Mouse (Mus musculus): ENCODE results near the gene Tmem184c. TPM values are rescaled to one million over a fixed set of nuclear protein-coding genes. Genes with fewer than 3 reads are reported as not detected.

Tmem184c gene
- polyA plus RNA-seq, 1 experiment from 2014 or later: 13.2 TPM

DNA sequence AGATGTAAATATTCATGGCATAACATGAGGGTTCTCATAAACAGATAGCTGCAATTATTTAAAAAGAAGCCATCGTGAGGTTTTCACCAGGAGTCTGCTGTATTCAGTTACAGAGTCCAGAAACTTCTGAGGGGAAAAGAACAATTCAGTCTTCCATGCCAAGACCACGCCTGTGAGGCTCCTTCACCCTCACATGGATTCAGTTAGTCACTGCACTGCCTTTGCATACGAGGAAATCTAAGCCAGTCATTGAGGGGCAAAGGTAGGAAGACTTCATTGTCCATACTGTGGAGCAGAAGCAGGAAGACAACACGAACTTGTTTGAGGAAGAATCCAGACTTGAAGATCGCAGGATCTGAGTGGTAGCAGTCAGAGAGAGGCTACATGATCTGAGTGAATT lies 23.5 kb upstream of the Tmem184c start:
- no peak for DNase-seq (ENCODE audit: low spot score)
- Histone ChIP-seq H3K27me3 (replicated peaks; ENCODE audit: insufficient read depth, low read length) (no peaks in the 10 kb centered on the region), H3K4me2 (replicated peaks; ENCODE audit: low read depth, low read length) (no peak overlapping the region), H3K9me3 (ENCODE audit: low read length) (no peaks in the 10 kb centered on the region), H3K36me3 (ENCODE audit: insufficient read depth, low read length) (no peaks in the 10 kb centered on the region), H3K4me1 (ENCODE audit: insufficient read depth, low read depth, low read length) (no peaks in the 10 kb centered on the region; the same call in 1 of the 2 replicates), H3K27ac (ENCODE audit: low read length) (no peak overlapping the region), H3K9ac (replicated peaks; ENCODE audit: low read depth) (no peak overlapping the region), H3K4me3 (ENCODE audit: low read depth, low read length) (no peak overlapping the region)
- 57% methylated on average over 5 of the region's 5 CpGs for WGBS
- TF ChIP-seq EP300 (IDR thresholded peaks at IDR 0.05) (no peak), CTCF (IDR thresholded peaks at IDR 0.05) (no peak)
- ATAC-seq: no peak

DNA sequence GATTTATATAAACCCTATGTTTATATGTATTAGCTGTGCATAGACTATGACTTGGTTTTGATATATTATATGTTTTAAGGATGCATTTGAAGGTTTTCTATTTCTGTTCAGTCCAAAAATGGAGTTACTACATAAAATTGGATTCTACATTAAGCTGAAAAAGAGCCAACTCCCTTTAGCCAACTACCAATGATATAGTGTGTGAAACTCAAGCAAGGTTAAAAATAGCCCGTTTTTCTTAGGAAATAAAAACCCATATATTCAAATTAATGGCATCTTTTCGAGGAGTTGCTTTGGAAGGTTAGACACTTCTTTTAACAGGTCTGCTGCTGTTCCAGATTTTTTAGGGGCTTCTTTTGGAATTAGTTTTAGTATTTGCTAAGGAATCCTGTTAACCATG lies 22.7 kb upstream of the Tmem184c start:
- Histone ChIP-seq H3K4me2 (replicated peaks; ENCODE audit: low read depth, low read length) (no peak overlapping the region), H3K36me3 (ENCODE audit: insufficient read depth, low read length) (no peaks in the 10 kb centered on the region), H3K9me3 (ENCODE audit: low read length) (no peaks in the 10 kb centered on the region), H3K9ac (replicated peaks; ENCODE audit: low read depth) (no peak overlapping the region), H3K27ac (ENCODE audit: low read length) (no peak overlapping the region), H3K27me3 (replicated peaks; ENCODE audit: insufficient read depth, low read length) (no peaks in the 10 kb centered on the region), H3K4me3 (ENCODE audit: low read depth, low read length) (no peak overlapping the region), H3K4me1 (ENCODE audit: insufficient read depth, low read depth, low read length) (no peaks in the 10 kb centered on the region; the same call in 1 of the 2 replicates)
- DNase-seq (ENCODE audit: low spot score) (peak; percentile 41), ATAC-seq (no peak)
- TF ChIP-seq EP300 (IDR thresholded peaks at IDR 0.05) (no peak), CTCF (IDR thresholded peaks at IDR 0.05) (no peak)
- 56% methylated on average over 2 of the region's 2 CpGs for WGBS

DNA sequence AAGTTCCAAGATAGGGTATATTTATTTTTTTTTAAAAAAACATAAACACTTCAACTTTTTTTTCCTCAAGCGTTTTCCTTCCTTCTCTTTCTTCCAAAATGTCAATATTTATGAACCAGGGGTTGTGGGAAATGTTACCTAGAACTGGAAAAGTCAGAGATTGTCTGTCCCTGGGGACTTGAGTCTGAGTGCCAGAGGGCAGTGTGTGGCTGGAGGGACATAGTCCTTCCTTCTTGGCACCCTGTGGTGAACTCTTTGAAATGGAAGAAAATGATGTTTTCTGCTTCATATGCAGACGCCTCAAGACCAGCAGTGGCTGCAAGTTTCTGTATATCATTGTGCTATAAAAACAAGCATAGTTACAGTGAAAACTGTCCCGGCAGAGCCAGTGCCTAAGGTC lies 20.2 kb upstream of the Tmem184c start:
- Histone ChIP-seq H3K36me3 (ENCODE audit: insufficient read depth, low read length) (no peaks in the 10 kb centered on the region), H3K4me2 (replicated peaks; ENCODE audit: low read depth, low read length) (no peak overlapping the region), H3K27me3 (replicated peaks; ENCODE audit: insufficient read depth, low read length) (no peaks in the 10 kb centered on the region), H3K9me3 (ENCODE audit: low read length) (no peaks in the 10 kb centered on the region), H3K4me1 (ENCODE audit: insufficient read depth, low read depth, low read length) (no peaks in the 10 kb centered on the region; the same call in 1 of the 2 replicates), H3K27ac (ENCODE audit: low read length) (no peak overlapping the region), H3K4me3 (ENCODE audit: low read depth, low read length) (no peak overlapping the region), H3K9ac (replicated peaks; ENCODE audit: low read depth) (no peak overlapping the region)
- peak; percentile 36 for DNase-seq (ENCODE audit: low spot score)
- TF ChIP-seq CTCF (IDR thresholded peaks at IDR 0.05): no peak
- WGBS: 34% methylated on average over 3 of the region's 3 CpGs
- peak; percentile 14; the same call in 1 of the 2 replicates for ATAC-seq

DNA sequence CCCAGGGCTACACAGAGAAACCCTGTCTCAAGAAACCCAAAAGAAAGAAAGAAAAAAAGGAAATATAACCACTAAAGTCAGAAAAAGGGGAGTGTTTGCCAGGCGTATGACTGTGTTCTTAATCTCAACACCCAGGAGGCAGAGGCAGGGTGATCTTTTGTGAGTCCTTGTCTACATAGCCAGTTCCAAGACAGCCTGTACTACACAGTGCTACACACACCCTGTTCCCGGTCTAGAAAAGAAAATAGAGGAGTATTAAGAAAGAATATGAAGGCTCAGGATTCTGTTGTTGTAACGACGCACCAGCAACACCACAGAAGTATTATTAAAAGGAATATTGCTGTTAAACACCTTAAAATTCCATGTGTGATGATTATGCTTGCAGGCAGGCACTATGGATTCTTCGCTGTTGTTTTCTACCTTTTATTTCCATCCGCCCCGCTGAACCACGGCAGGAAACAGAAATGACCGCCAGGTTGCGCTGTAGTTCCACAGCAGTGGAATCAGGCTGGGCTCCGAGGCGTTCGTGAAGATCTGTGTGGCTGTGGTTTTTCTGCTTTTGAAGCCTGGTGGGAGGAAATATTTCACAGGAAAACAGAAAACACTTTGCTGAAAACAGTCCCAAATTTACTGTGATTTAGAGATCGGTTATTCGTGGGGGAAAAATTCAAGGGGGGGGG lies 19.5 kb upstream of the Tmem184c start:
- Histone ChIP-seq H3K9me3 (ENCODE audit: low read length) (no peaks in the 10 kb centered on the region), H3K27me3 (replicated peaks; ENCODE audit: insufficient read depth, low read length) (no peaks in the 10 kb centered on the region), H3K4me2 (replicated peaks; ENCODE audit: low read depth, low read length) (no peak overlapping the region), H3K4me1 (ENCODE audit: insufficient read depth, low read depth, low read length) (no peaks in the 10 kb centered on the region; the same call in 1 of the 2 replicates), H3K4me3 (ENCODE audit: low read depth, low read length) (no peak overlapping the region), H3K36me3 (ENCODE audit: insufficient read depth, low read length) (no peaks in the 10 kb centered on the region), H3K9ac (replicated peaks; ENCODE audit: low read depth) (no peak overlapping the region), H3K27ac (ENCODE audit: low read length) (no peak overlapping the region)
- ATAC-seq (peak; percentile 78), DNase-seq (ENCODE audit: low spot score) (peak; percentile 90)
- 17% methylated on average over 15 of the region's 15 CpGs for WGBS
- no peak for TF ChIP-seq EP300 (IDR thresholded peaks at IDR 0.05)
- peak; percentile 99 for TF ChIP-seq CTCF (IDR thresholded peaks at IDR 0.05)

DNA sequence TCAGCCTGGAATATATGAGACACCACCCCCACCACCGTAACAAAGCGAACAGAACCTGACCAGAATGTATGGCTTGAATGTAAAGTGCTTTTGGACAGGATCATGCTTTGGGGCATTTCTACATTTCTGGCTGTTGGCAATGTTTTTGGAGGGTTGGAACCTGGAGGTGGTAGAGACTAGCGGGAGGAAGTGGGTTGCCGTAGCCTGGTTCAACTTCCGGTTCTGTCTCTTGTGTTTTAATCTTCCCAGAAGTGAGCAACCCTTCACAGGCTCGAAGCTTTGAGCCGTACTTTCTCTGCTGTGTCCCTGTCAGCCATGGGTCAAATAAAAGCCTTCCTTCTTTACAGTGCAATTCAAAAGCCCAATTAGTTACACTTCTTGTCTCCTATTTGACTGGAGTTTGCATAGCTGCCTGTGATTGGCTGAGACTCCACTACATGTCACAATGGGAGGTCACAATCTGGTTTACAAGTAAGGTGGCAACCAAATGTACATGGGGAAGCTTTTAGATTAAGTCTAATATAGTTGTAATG lies 13.2 kb upstream of the Tmem184c start:
- H3K4me2 ChIP-seq (replicated peaks; ENCODE audit: low read depth, low read length): no peak overlapping the region
- H3K9ac ChIP-seq (replicated peaks; ENCODE audit: low read depth): no peak overlapping the region
- H3K27ac ChIP-seq (ENCODE audit: low read length): no peak overlapping the region
- TF ChIP-seq CTCF (IDR thresholded peaks at IDR 0.05) (no peak), EP300 (IDR thresholded peaks at IDR 0.05) (no peak)
- no peak for ATAC-seq
- no peaks in the 10 kb centered on the region for H3K9me3 ChIP-seq (ENCODE audit: low read length)
- no peak overlapping the region for H3K4me3 ChIP-seq (ENCODE audit: low read depth, low read length)
- no peaks in the 10 kb centered on the region for H3K27me3 ChIP-seq (replicated peaks; ENCODE audit: insufficient read depth, low read length)
- H3K36me3 ChIP-seq (ENCODE audit: insufficient read depth, low read length): no peaks in the 10 kb centered on the region
- DNase-seq (ENCODE audit: low spot score): no peak
- 87% methylated on average over 7 of the region's 7 CpGs for WGBS
- no peaks in the 10 kb centered on the region for H3K4me1 ChIP-seq (ENCODE audit: insufficient read depth, low read depth, low read length)

DNA sequence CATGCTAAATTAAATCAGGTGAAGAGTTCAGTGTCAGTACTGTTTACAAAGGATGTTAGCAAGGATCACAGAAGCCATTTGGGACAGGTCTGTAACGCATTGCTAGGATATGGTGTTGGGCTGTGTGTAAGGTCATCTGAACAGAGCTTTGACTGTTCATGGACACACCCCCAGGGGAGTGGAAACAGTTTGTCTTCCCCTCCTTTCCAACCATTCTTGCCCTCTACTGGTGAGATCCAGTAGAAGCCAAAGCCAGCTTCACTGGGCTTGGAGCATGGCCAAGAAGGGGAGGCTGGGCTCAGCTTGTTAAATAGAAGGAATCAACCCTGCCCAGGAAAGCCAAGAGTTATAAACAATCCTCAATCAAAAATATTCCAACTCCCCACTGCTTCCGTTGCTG lies 7.4 kb upstream of the Tmem184c start:
- H3K36me3 ChIP-seq (ENCODE audit: insufficient read depth, low read length): no peaks in the 10 kb centered on the region
- H3K4me2 ChIP-seq (replicated peaks; ENCODE audit: low read depth, low read length): no peak overlapping the region
- no peak overlapping the region for H3K27ac ChIP-seq (ENCODE audit: low read length)
- H3K4me3 ChIP-seq (ENCODE audit: low read depth, low read length): no peak overlapping the region
- H3K9ac ChIP-seq (replicated peaks; ENCODE audit: low read depth): no peak overlapping the region
- no peaks in the 10 kb centered on the region for H3K4me1 ChIP-seq (ENCODE audit: insufficient read depth, low read depth, low read length)
- WGBS: 30% methylated on average over 2 of the region's 2 CpGs
- ATAC-seq (peak; percentile 50; the same call in 1 of the 2 replicates), DNase-seq (ENCODE audit: low spot score) (peak; percentile 82)
- no peaks in the 10 kb centered on the region for H3K27me3 ChIP-seq (replicated peaks; ENCODE audit: insufficient read depth, low read length)
- H3K9me3 ChIP-seq (ENCODE audit: low read length): no peaks in the 10 kb centered on the region
- TF ChIP-seq CTCF (IDR thresholded peaks at IDR 0.05) (peak; percentile 76), EP300 (IDR thresholded peaks at IDR 0.05) (no peak)

All from lung, postnatal 0 days (tissue).